Mouse (Mus musculus): ENCODE measurements around the gene Vmn1r12. TPM values are rescaled to one million over a fixed set of nuclear protein-coding genes. Genes with fewer than 3 reads are reported as not detected.
"Not testable (repeated sequence)": the region's sequence is repeated elsewhere in the genome, so short reads cannot be mapped to it uniquely, and the experiment has no call there.

Vmn1r12 gene
- not detected in 2 replicates for polyA plus RNA-seq (2014; fragmentation: Nextera tagmentation; extraction: Ambion mirVana)

DNA sequence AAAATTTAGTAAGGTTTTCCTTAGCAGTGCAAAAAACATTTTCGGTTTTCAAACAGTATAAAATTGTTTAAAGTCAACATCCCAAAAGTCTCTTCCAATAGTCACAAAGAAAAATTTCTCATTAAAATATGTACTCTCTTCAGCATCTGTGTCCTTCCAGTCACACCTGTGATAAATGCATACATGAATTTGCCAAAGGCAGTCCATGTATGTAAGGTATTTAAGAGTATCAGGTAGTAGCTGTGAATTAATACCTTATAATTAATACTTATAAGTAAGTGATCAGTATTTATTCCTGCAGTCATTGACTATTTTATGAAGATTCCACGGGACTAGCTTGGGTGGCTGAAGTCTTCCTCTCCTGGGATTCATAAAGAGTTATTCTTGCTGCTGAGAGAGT lies at the start of gene Vmn1r12:
Vmn1r12 (plus strand) TSS at position 301 of the 400 bp plus-strand sequence.
- no peak for ATAC-seq (ENCODE audit: insufficient number of reproducible peaks, low FRiP score, low TSS enrichment, low read depth)
- Histone ChIP-seq H3K4me1 (ENCODE audit: control insufficient read depth, insufficient read depth, low read length) (no peaks in the 10 kb centered on the region), H3K9me3 (ENCODE audit: control insufficient read depth, low read length) (no peaks in the 10 kb centered on the region), H3K4me3 (ENCODE audit: low read depth, low read length) (no peak within 1 kb of the TSS), H3K4me2 (ENCODE audit: low read depth, severe bottlenecking) (no peak within 1 kb of the TSS), H3K9ac (ENCODE audit: low read length) (no peak within 1 kb of the TSS), H3K27ac (replicated peaks; ENCODE audit: low read depth, low read length) (no peak within 1 kb of the TSS), H3K27me3 (ENCODE audit: control insufficient read depth, insufficient read depth, low read length) (no peaks in the 10 kb centered on the region), H3K36me3 (ENCODE audit: control insufficient read depth, insufficient read depth, low read length) (no peaks in the 10 kb centered on the region)
- WGBS, result 83% methylated on average over 2 of the region's 2 CpGs
- no peak for DNase-seq (ENCODE audit: low spot score)

DNA sequence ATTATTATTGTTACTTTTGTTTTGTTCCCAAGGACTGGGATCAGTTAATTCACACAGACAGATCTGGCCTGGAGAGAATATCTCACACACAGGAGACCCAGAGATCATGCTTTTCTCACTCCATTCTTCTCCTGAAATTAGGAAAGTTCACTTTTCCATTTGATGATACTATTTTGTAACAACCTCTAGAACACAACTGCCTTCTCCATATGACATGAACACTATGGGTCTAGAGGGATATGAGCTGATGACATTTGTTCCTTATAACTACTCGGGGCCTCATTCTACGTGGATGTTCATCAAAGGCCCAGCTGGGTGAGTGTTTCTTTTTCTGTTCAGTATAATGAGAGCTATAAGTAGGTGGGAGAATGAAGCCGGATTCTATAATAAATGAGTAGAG lies 47.6 kb upstream of the Vmn1r12 start, which contains the start of gene Vmn1r10:
Vmn1r10 (plus strand) TSS at position 301 of the 400 bp plus-strand sequence.
- Histone ChIP-seq H3K4me1 (ENCODE audit: control insufficient read depth, insufficient read depth, low read length) (no peaks in the 10 kb centered on the region), H3K9me3 (ENCODE audit: control insufficient read depth, low read length) (no peaks in the 10 kb centered on the region), H3K36me3 (ENCODE audit: control insufficient read depth, insufficient read depth, low read length) (no peaks in the 10 kb centered on the region), H3K27ac (replicated peaks; ENCODE audit: low read depth, low read length) (no peak within 1 kb of the TSS), H3K9ac (ENCODE audit: low read length) (no peak within 1 kb of the TSS), H3K4me2 (ENCODE audit: low read depth, severe bottlenecking) (no peak within 1 kb of the TSS), H3K4me3 (ENCODE audit: low read depth, low read length) (no peak within 1 kb of the TSS), H3K27me3 (ENCODE audit: control insufficient read depth, insufficient read depth, low read length) (no peaks in the 10 kb centered on the region)
- ATAC-seq (ENCODE audit: insufficient number of reproducible peaks, low FRiP score, low TSS enrichment, low read depth) (no peak), DNase-seq (ENCODE audit: low spot score) (no peak)
- 79% methylated on average over 3 of the region's 3 CpGs for WGBS

DNA sequence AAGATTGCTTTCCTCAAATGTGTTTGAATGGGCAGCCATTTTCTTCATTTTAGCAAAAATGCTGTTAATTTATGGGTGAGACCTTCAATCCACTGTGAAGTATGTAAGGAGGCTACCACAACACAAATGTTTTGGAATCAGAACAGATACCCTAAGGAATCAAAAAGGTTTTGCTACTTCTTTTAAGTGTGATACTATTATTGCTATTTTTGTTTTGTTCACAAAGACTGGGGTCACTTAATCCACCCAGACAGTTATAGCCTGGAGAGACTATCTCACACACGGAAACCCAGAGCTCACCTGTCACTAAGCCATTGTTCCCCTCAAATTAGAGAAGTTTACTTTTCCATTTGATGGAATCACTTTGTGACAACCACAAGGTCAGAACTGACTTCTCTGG lies 23.6 kb upstream of the Vmn1r12 start, which contains the start of gene Vmn1r11:
Vmn1r11 (plus strand) TSS at position 301 of the 400 bp plus-strand sequence.
- Histone ChIP-seq H3K36me3 (ENCODE audit: control insufficient read depth, insufficient read depth, low read length) (no peaks in the 10 kb centered on the region), H3K27me3 (ENCODE audit: control insufficient read depth, insufficient read depth, low read length) (no peaks in the 10 kb centered on the region), H3K4me1 (ENCODE audit: control insufficient read depth, insufficient read depth, low read length) (no peaks in the 10 kb centered on the region), H3K9ac (ENCODE audit: low read length) (no peak within 1 kb of the TSS), H3K4me3 (ENCODE audit: low read depth, low read length) (no peak within 1 kb of the TSS), H3K4me2 (ENCODE audit: low read depth, severe bottlenecking) (no peak within 1 kb of the TSS), H3K27ac (replicated peaks; ENCODE audit: low read depth, low read length) (no peak within 1 kb of the TSS), H3K9me3 (ENCODE audit: control insufficient read depth, low read length) (no peaks in the 10 kb centered on the region)
- DNase-seq (ENCODE audit: low spot score), result no peak
- 85% methylated on average over 1 of the region's 1 CpGs for WGBS
- ATAC-seq (ENCODE audit: insufficient number of reproducible peaks, low FRiP score, low TSS enrichment, low read depth), result no peak

DNA sequence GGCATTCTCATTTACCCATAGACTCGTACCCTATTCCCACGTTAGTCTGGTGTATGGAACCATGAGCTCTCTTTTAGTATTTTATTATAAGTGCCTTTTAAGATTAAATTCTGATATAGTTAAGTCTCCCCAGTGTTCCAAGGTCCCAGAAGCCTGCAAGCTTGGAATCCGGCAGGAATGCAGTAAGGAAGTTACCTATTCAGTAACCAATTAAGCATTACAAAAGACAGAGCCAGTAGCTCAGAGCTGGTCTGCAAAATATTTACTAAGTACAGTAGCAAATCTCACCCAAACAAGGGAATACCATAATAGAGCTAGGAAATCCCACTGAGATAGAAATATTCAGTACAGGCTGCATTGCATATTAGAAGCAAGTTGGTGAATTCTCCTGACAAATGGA lies 33.3 kb downstream of the Vmn1r12 start:
- 66% methylated on average over 3 of the region's 3 CpGs for WGBS
- not testable (repeated sequence) for H3K36me3 ChIP-seq (ENCODE audit: control insufficient read depth, insufficient read depth, low read length); H3K9me3 ChIP-seq (ENCODE audit: control insufficient read depth, low read length); H3K4me3 ChIP-seq (ENCODE audit: low read depth, low read length); H3K27ac ChIP-seq (replicated peaks; ENCODE audit: low read depth, low read length); H3K4me1 ChIP-seq (ENCODE audit: control insufficient read depth, insufficient read depth, low read length); H3K9ac ChIP-seq (ENCODE audit: low read length); DNase-seq (ENCODE audit: low spot score); H3K27me3 ChIP-seq (ENCODE audit: control insufficient read depth, insufficient read depth, low read length); H3K4me2 ChIP-seq (ENCODE audit: low read depth, severe bottlenecking); ATAC-seq (ENCODE audit: insufficient number of reproducible peaks, low FRiP score, low TSS enrichment, low read depth)

DNA sequence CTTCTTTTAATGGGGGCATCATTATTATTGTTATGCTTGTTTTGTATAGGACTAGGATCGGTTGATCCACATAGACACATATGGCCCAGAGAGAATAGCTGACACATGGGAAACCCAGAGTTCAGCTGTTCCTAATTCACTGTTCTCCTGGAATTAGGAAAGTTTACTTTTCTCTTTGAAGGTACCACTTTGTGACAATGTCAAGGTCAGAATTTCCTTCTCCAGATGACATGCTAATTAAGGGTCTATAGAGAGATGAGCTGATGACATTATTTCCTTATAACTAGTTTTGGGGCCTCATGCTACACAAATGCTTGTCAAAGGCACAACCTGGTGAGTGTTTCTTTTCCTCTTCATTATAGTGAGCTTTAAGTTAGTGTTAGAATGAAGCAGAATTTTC lies 46.3 kb downstream of the Vmn1r12 start, which contains the start of gene Vmn1r13:
Vmn1r13 (plus strand) TSS at position 301 of the 400 bp plus-strand sequence.
- not testable (repeated sequence) for H3K27me3 ChIP-seq (ENCODE audit: control insufficient read depth, insufficient read depth, low read length); H3K9me3 ChIP-seq (ENCODE audit: control insufficient read depth, low read length); H3K4me1 ChIP-seq (ENCODE audit: control insufficient read depth, insufficient read depth, low read length); H3K9ac ChIP-seq (ENCODE audit: low read length); ATAC-seq (ENCODE audit: insufficient number of reproducible peaks, low FRiP score, low TSS enrichment, low read depth); H3K4me3 ChIP-seq (ENCODE audit: low read depth, low read length); H3K27ac ChIP-seq (replicated peaks; ENCODE audit: low read depth, low read length); DNase-seq (ENCODE audit: low spot score); H3K36me3 ChIP-seq (ENCODE audit: control insufficient read depth, insufficient read depth, low read length); H3K4me2 ChIP-seq (ENCODE audit: low read depth, severe bottlenecking)
- 80% methylated on average over 1 of the region's 1 CpGs for WGBS

Other genes with a start within 250 kb of the Vmn1r12 start
- 61.6 and 64.9 TPM in 2 replicates for gene Nt5c3, start 233.0 kb upstream of the Vmn1r12 start, polyA plus RNA-seq (2014; fragmentation: Nextera tagmentation; extraction: Ambion mirVana)
- gene Vmn1r4, start 232.9 kb upstream of the Vmn1r12 start, polyA plus RNA-seq (2014; fragmentation: Nextera tagmentation; extraction: Ambion mirVana), result 0.16 and 0.35 TPM in 2 replicates
- not detected in 2 replicates for gene Vmn1r5, start 186.6 kb upstream of the Vmn1r12 start, polyA plus RNA-seq (2014; fragmentation: Nextera tagmentation; extraction: Ambion mirVana)
- gene Vmn1r6, start 159.7 kb upstream of the Vmn1r12 start, polyA plus RNA-seq (2014; fragmentation: Nextera tagmentation; extraction: Ambion mirVana), result not detected in 2 replicates
- gene Vmn1r7, start 131.6 kb upstream of the Vmn1r12 start, polyA plus RNA-seq (2014; fragmentation: Nextera tagmentation; extraction: Ambion mirVana), result not detected in 2 replicates
- not detected in 2 replicates for gene Vmn1r8, start 124.6 kb upstream of the Vmn1r12 start, polyA plus RNA-seq (2014; fragmentation: Nextera tagmentation; extraction: Ambion mirVana)
- not detected in 2 replicates for gene Vmn1r9, start 90.1 kb upstream of the Vmn1r12 start, polyA plus RNA-seq (2014; fragmentation: Nextera tagmentation; extraction: Ambion mirVana)
- gene Vmn1r10, start 47.5 kb upstream of the Vmn1r12 start, polyA plus RNA-seq (2014; fragmentation: Nextera tagmentation; extraction: Ambion mirVana), result not detected in 2 replicates
- not detected in 2 replicates for gene Vmn1r11, start 23.5 kb upstream of the Vmn1r12 start, polyA plus RNA-seq (2014; fragmentation: Nextera tagmentation; extraction: Ambion mirVana)
- gene Vmn1r13, start 46.4 kb downstream of the Vmn1r12 start, polyA plus RNA-seq (2014; fragmentation: Nextera tagmentation; extraction: Ambion mirVana), result not detected in 2 replicates
- gene Vmn1r14, start 74.8 kb downstream of the Vmn1r12 start, polyA plus RNA-seq (2014; fragmentation: Nextera tagmentation; extraction: Ambion mirVana), result not detected in 2 replicates
- not detected in 2 replicates for gene Vmn1r15, start 101.0 kb downstream of the Vmn1r12 start, polyA plus RNA-seq (2014; fragmentation: Nextera tagmentation; extraction: Ambion mirVana)
- not detected in 2 replicates for gene Vmn1r16, start 172.6 kb downstream of the Vmn1r12 start, polyA plus RNA-seq (2014; fragmentation: Nextera tagmentation; extraction: Ambion mirVana)
- not detected in 2 replicates for gene Vmn1r17, start 206.8 kb downstream of the Vmn1r12 start, polyA plus RNA-seq (2014; fragmentation: Nextera tagmentation; extraction: Ambion mirVana)
- gene Vmn1r18, start 238.9 kb downstream of the Vmn1r12 start, polyA plus RNA-seq (2014; fragmentation: Nextera tagmentation; extraction: Ambion mirVana), result not detected in 2 replicates
- not detected in 2 replicates for gene Vmn1r19, start 246.9 kb downstream of the Vmn1r12 start, polyA plus RNA-seq (2014; fragmentation: Nextera tagmentation; extraction: Ambion mirVana)